Mouse (Mus musculus) CH12.LX (cell line): ENCODE measurements around the gene Parvg. TPM values are rescaled to one million over a fixed set of nuclear protein-coding genes. Genes with fewer than 3 reads are reported as not detected.

Experiments used
- DNase-seq: peaks from one replicate; pipeline ENCODE4 v3.0.0-alpha.2; 2013; ENCODE audit errors: extremely low read depth
- H3K27ac ChIP-seq: 2 replicates; pipeline ENCODE4 v1.5.1; 2012; ENCODE audit warnings: low read depth, mild to moderate bottlenecking, control low read depth, moderate library complexity; ENCODE audit not compliant: insufficient read depth
- H3K27me3 ChIP-seq: replicated peaks from 2 replicates; pipeline ENCODE3; 2012; ENCODE audit warnings: inconsistent platforms
- H3K36me3 ChIP-seq, 2 experiments: replicated peaks in 1 of 2; 2 replicates each; pipeline versions ENCODE3 to v1.6.1; 2012; ENCODE audit warnings: inconsistent platforms in 1 of 2, low read length in 1 of 2, mild to moderate bottlenecking in 1 of 2, mixed read lengths in 1 of 2, moderate library complexity in 1 of 2; ENCODE audit not compliant: control insufficient read depth in 1 of 2, insufficient read depth in 1 of 2
- H3K4me1 ChIP-seq, 2 experiments: 2 replicates each; pipeline ENCODE4 v1.6.1; 2012; ENCODE audit warnings: inconsistent platforms in 1 of 2, moderate library complexity in 1 of 2; ENCODE audit not compliant: insufficient read depth in 2 of 2, control insufficient read depth in 1 of 2
- H3K4me2 ChIP-seq: 2 replicates; pipeline ENCODE4 v1.6.1; 2012; ENCODE audit warnings: low read depth, mild to moderate bottlenecking, control low read depth; ENCODE audit not compliant: poor library complexity, insufficient read depth, severe bottlenecking
- H3K4me3 ChIP-seq, 3 experiments: fragments of 150-350 bp in 1 of 3; sonication (generic) in 1 of 3; replicated peaks in 1 of 3; 2 replicates each; pipeline versions ENCODE3 to v1.5.1; 2011 to 2012; ENCODE audit warnings: low read depth in 2 of 3, low read length in 2 of 3, mild to moderate bottlenecking in 2 of 3, moderate library complexity in 2 of 3, control low read depth in 1 of 3, improper control_type of control experiment in 1 of 3, inconsistent platforms in 1 of 3, mixed read lengths in 1 of 3; ENCODE audit not compliant: poor library complexity in 1 of 3
- H3K79me2 ChIP-seq: replicated peaks from 2 replicates; pipeline ENCODE4 v1.6.1; 2012; ENCODE audit warnings: mild to moderate bottlenecking, moderate library complexity; ENCODE audit not compliant: control insufficient read depth, poor library complexity, insufficient read depth, severe bottlenecking; ENCODE audit errors: extremely low read depth
- H3K9ac ChIP-seq: 2 replicates; pipeline ENCODE4 v1.6.1; 2012; ENCODE audit warnings: low read depth, mild to moderate bottlenecking, control low read depth, moderate library complexity; ENCODE audit not compliant: insufficient read depth
- H3K9me3 ChIP-seq: replicated peaks from 2 replicates; pipeline ENCODE3; 2012; ENCODE audit warnings: low read length, inconsistent platforms, mixed read lengths
- BHLHE40 ChIP-seq: IDR thresholded peaks from 2 replicates; pipeline ENCODE4 v1.6.1; 2011; ENCODE audit warnings: mild to moderate bottlenecking, low read depth, low read length, improper control_type of control experiment
- CHD1 ChIP-seq: IDR thresholded peaks from 2 replicates; pipeline ENCODE4 v1.6.1; 2012; ENCODE audit warnings: low read depth, low read length, improper control_type of control experiment, inconsistent platforms
- CHD2 ChIP-seq: IDR thresholded peaks from 2 replicates; pipeline ENCODE4 v1.6.1; 2011; ENCODE audit warnings: low read length, improper control_type of control experiment
- CTCF ChIP-seq, 2 experiments: IDR thresholded peaks in 1 of 2; conservative IDR thresholded peaks in 1 of 2; 2 replicates each; pipeline ENCODE4 v1.5.1; 2011 to 2012; ENCODE audit warnings: low read depth in 2 of 2, low read length in 2 of 2, improper control_type of control experiment in 1 of 2, inconsistent platforms in 1 of 2, mild to moderate bottlenecking in 1 of 2, moderate library complexity in 1 of 2
- ELF1 ChIP-seq: IDR thresholded peaks from 2 replicates; pipeline ENCODE4 v1.6.1; 2014; ENCODE audit warnings: low read depth, mild to moderate bottlenecking, inconsistent platforms, low read length, improper control_type of control experiment
- EP300 ChIP-seq: IDR thresholded peaks from 2 replicates; pipeline ENCODE4 v1.6.1; 2011; ENCODE audit warnings: low read length, improper control_type of control experiment
- ETS1 ChIP-seq: conservative IDR thresholded peaks from 2 replicates; pipeline ENCODE4 v1.6.1; 2012; ENCODE audit warnings: low read depth, mild to moderate bottlenecking, inconsistent platforms, low read length, improper control_type of control experiment, moderate library complexity
- HCFC1 ChIP-seq: IDR thresholded peaks from 2 replicates; pipeline ENCODE4 v1.6.1; 2012; ENCODE audit warnings: low read depth, mild to moderate bottlenecking, inconsistent platforms, low read length, improper control_type of control experiment
- IRF4 ChIP-seq: IDR thresholded peaks from 2 replicates; pipeline ENCODE4 v1.6.1; 2014; ENCODE audit warnings: low read depth, mild to moderate bottlenecking, inconsistent platforms, low read length, improper control_type of control experiment
- JUN ChIP-seq: IDR thresholded peaks from 2 replicates; pipeline ENCODE4 v1.6.1; 2011; ENCODE audit warnings: low read depth, mild to moderate bottlenecking, low read length, improper control_type of control experiment, moderate library complexity; ENCODE audit not compliant: insufficient read depth
- KAT2A ChIP-seq: IDR thresholded peaks from 2 replicates; pipeline ENCODE4 v1.6.1; 2012; ENCODE audit warnings: low read length, improper control_type of control experiment, inconsistent platforms; ENCODE audit not compliant: insufficient replicate concordance
- MAFK ChIP-seq: IDR thresholded peaks from 2 replicates; pipeline ENCODE4 v1.6.1; 2011; ENCODE audit warnings: low read length, improper control_type of control experiment; ENCODE audit not compliant: insufficient replicate concordance
- MAX ChIP-seq: IDR thresholded peaks from 2 replicates; pipeline ENCODE4 v1.6.1; 2011; ENCODE audit warnings: low read length, improper control_type of control experiment
- MAZ ChIP-seq: IDR thresholded peaks from 2 replicates; pipeline ENCODE4 v1.6.1; 2012; ENCODE audit warnings: low read depth, mild to moderate bottlenecking, inconsistent platforms, low read length, improper control_type of control experiment, moderate library complexity
- MEF2A ChIP-seq: IDR thresholded peaks from 2 replicates; pipeline ENCODE4 v1.6.1; 2014; ENCODE audit warnings: low read depth, mild to moderate bottlenecking, inconsistent platforms, low read length, improper control_type of control experiment, borderline replicate concordance
- MXI1 ChIP-seq: IDR thresholded peaks from 2 replicates; pipeline ENCODE4 v1.6.1; 2011; ENCODE audit warnings: mild to moderate bottlenecking, low read depth, low read length, improper control_type of control experiment
- NELFE ChIP-seq: IDR thresholded peaks from 2 replicates; pipeline ENCODE4 v1.6.1; 2011; ENCODE audit warnings: low read depth, low read length, improper control_type of control experiment
- NRF1 ChIP-seq: IDR thresholded peaks from 2 replicates; pipeline ENCODE4 v1.6.1; 2014; ENCODE audit warnings: low read depth, mild to moderate bottlenecking, inconsistent platforms, low read length, improper control_type of control experiment, moderate library complexity
- PAX5 ChIP-seq: IDR thresholded peaks from 2 replicates; pipeline ENCODE4 v1.6.1; 2012; ENCODE audit warnings: low read length, inconsistent platforms, mixed read lengths
- POLR2A ChIP-seq: IDR thresholded peaks from 2 replicates; pipeline ENCODE4 v1.6.1; 2011; ENCODE audit warnings: low read depth, mild to moderate bottlenecking, improper control_type of control experiment, low read length
- POLR2AphosphoS2 ChIP-seq: IDR thresholded peaks from 2 replicates; pipeline ENCODE4 v1.6.1; 2011; ENCODE audit warnings: low read depth, low read length, improper control_type of control experiment
- RCOR1 ChIP-seq: conservative IDR thresholded peaks from 2 replicates; pipeline ENCODE4 v1.6.1; 2012; ENCODE audit warnings: low read depth, mild to moderate bottlenecking, inconsistent platforms, low read length, improper control_type of control experiment
- SIN3A ChIP-seq: IDR thresholded peaks from 2 replicates; pipeline ENCODE4 v1.6.1; 2012; ENCODE audit warnings: low read length, improper control_type of control experiment, inconsistent platforms
- SMC3 ChIP-seq: IDR thresholded peaks from 2 replicates; pipeline ENCODE4 v1.6.1; 2011; ENCODE audit warnings: low read depth, low read length, improper control_type of control experiment
- TBP ChIP-seq: conservative IDR thresholded peaks from 2 replicates; pipeline ENCODE4 v1.6.1; 2011; ENCODE audit warnings: low read depth, low read length, improper control_type of control experiment
- TCF12 ChIP-seq: IDR thresholded peaks from 2 replicates; pipeline ENCODE4 v1.6.1; 2014; ENCODE audit warnings: low read depth, mild to moderate bottlenecking, inconsistent platforms, low read length, improper control_type of control experiment
- UBTF ChIP-seq: IDR thresholded peaks from 2 replicates; pipeline ENCODE4 v1.6.1; 2012; ENCODE audit warnings: low read depth, mild to moderate bottlenecking, inconsistent platforms, low read length, improper control_type of control experiment, moderate library complexity
- USF1 ChIP-seq: IDR thresholded peaks from 2 replicates; pipeline ENCODE4 v1.6.1; 2014; ENCODE audit warnings: low read depth, mild to moderate bottlenecking, inconsistent platforms, low read length, improper control_type of control experiment
- ZC3H11A ChIP-seq: IDR thresholded peaks from 2 replicates; pipeline ENCODE4 v1.6.1; 2012; ENCODE audit warnings: low read depth, mild to moderate bottlenecking, inconsistent platforms, low read length, improper control_type of control experiment
- ZKSCAN1 ChIP-seq: IDR thresholded peaks from 2 replicates; pipeline ENCODE4 v1.6.1; 2012; ENCODE audit warnings: low read depth, inconsistent platforms, low read length, improper control_type of control experiment, borderline replicate concordance
- ZMIZ1 ChIP-seq: IDR thresholded peaks from 2 replicates; pipeline ENCODE4 v1.6.1; 2012; ENCODE audit warnings: low read depth, mild to moderate bottlenecking, inconsistent platforms, low read length, improper control_type of control experiment
- dilution Hi-C: fragments of 300-500 bp; cut with MboI; formaldehyde crosslinking; loops from 2 replicates; pipeline ENCODE4 v1.14.3; 2020; ENCODE audit warnings: low sequenced_read_pairs; ENCODE audit not compliant: extremely low pct_unique_long_range_greater_than_20kb, extremely low pct_ligation_motif_present
- in situ Hi-C: fragments of 300-500 bp; cut with MboI; formaldehyde crosslinking; loops from 3 replicates; pipeline ENCODE4 v1.14.3; 2019; ENCODE audit warnings: low sequenced_read_pairs, low pct_ligation_motif_present, low pct_unique_long_range_greater_than_20kb, mixed read lengths
- polyA plus RNA-seq: library from polyadenylated mRNA; unstranded; fragments of >175 nt; gene quantifications from 2 replicates; pipeline ENCODE4 v1.2.1, GENCODE M21; 2012; ENCODE audit warnings: low read depth; ENCODE audit not compliant: insufficient read length
- total RNA-seq, 2 experiments: library from RNA; depleted of rRNA; stranded (reverse); fragments of 300-350 nt in 1 of 2; fragments of >200 nt in 1 of 2; gene quantifications; 2 replicates each; pipeline ENCODE4 v1.2.3; 2012 to 2014

Parvg gene
- total and polyA plus RNA-seq, 3 experiments, result 93.7 to 140 (median 98.3) TPM

DNA sequence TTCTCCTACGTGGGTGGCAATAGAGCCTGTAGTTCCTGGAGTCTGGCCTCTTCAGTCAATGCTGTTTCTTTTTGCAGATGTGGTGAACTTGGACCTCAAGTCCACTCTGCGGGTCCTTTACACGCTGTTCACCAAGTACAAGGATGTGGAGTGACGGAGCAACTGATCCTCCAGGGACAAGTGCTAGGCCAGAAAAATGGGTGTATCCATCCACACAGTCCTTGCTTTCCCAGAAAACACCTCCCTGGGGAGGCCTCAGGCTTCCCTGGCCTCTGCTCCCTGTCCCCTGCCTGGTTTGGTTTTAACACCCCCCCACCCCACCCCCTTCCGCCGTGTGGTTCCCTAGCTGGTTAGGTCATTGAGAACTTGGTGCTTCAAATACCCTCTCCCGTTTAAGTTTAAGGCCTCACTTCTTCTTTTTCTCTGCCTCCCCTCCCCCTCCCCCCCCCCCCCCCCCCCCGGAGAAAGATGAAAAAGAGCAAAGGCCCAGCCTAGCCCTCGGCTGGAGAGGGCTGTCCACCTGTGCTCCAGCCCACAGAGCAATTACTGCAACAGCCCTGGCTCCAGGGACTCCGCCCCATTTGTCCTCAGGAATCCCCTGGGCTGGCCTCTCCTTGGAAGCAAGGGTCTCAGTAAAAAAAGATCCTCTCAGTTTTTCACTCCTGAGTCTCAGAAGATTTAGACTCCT, 10.8 kb upstream of the Parvg start:
- Histone ChIP-seq H3K4me3 (peak overlapping the region in 2 of 3 experiments; percentile 7 to 37), H3K4me1 (peaks cover 27 to 37% of the 10 kb centered on the region in 2 experiments), H3K79me2 (no peaks in the 10 kb centered on the region), H3K36me3 (no peaks in the 10 kb centered on the region), H3K9me3 (peaks cover 3% of the 10 kb centered on the region), H3K27ac (peak overlapping the region; percentile 72), H3K27me3 (no peaks in the 10 kb centered on the region), H3K4me2 (peak overlapping the region; percentile 85), H3K9ac (peak overlapping the region; percentile 29; the same call in 1 of the 2 replicates)
- in situ Hi-C loops (no loop called here), dilution Hi-C loops (no loop called here)
- DNase-seq, result peak; percentile 70
- TF ChIP-seq CHD2 (peak; percentile 81), TBP (no peak), USF1 (no peak), CHD1 (no peak), MAFK (no peak), ETS1 (no peak), MEF2A (peak; percentile 9; the same call in 1 of the 2 replicates), ZMIZ1 (peak; percentile 28; the same call in 1 of the 2 replicates), ELF1 (no peak), MAZ (no peak), ZC3H11A (no peak), TCF12 (peak; percentile 51), KAT2A (no peak), IRF4 (peak; percentile 56; the same call in 1 of the 2 replicates)

- H3K9me3 ChIP-seq, result peaks cover 3% of the 10 kb centered on the region
- peaks cover 27 to 37% of the 10 kb centered on the region in 2 experiments for H3K4me1 ChIP-seq
- H3K36me3 ChIP-seq, result no peaks in the 10 kb centered on the region
- H3K4me3 ChIP-seq, result peak overlapping the region in 1 of 3 experiments; percentile 37
- H3K27me3 ChIP-seq, result no peaks in the 10 kb centered on the region
- DNase-seq, result peak; percentile 86
- dilution Hi-C loops (no loop called here), in situ Hi-C loops (no loop called here)
- peak overlapping the region; percentile 29; the same call in 1 of the 2 replicates for H3K9ac ChIP-seq
- no peaks in the 10 kb centered on the region for H3K79me2 ChIP-seq
- peak overlapping the region; percentile 72 for H3K27ac ChIP-seq
- H3K4me2 ChIP-seq, result peak overlapping the region; percentile 85
- TF ChIP-seq UBTF (no peak), POLR2A (peak; percentile 73), POLR2AphosphoS2 (no peak), CHD2 (no peak), JUN (no peak), NELFE (peak; percentile 74), ELF1 (no peak), CTCF (conservative IDR thresholded peaks at IDR 0.05 in 1 of 2, IDR thresholded peaks at IDR 0.05 in 1 of 2; ENCODE audit: low read depth in 2 of 2, low read length in 2 of 2) (no peak), IRF4 (no peak), RCOR1 (no peak), PAX5 (no peak), ZMIZ1 (no peak), MAFK (no peak), BHLHE40 (0 out of 2 replicates have a peak, but pooled peaks have one; percentile 10), HCFC1 (no peak), TCF12 (peak; percentile 37; the same call in 1 of the 2 replicates), CHD1 (no peak), NRF1 (no peak; the same call in 1 of the 2 replicates), ZKSCAN1 (no peak), ZC3H11A (no peak), MXI1 (no peak), SMC3 (no peak), MEF2A (no peak), MAX (no peak), USF1 (no peak), SIN3A (no peak), EP300 (no peak)
Observed at GRCm38 (mm10) chr15:84313566-84313878, 10.3 kb upstream of the Parvg start.
